Mouse (Mus musculus): Measurements from ENCODE around the gene Mcm5.

Gene Mcm5

DNA sequence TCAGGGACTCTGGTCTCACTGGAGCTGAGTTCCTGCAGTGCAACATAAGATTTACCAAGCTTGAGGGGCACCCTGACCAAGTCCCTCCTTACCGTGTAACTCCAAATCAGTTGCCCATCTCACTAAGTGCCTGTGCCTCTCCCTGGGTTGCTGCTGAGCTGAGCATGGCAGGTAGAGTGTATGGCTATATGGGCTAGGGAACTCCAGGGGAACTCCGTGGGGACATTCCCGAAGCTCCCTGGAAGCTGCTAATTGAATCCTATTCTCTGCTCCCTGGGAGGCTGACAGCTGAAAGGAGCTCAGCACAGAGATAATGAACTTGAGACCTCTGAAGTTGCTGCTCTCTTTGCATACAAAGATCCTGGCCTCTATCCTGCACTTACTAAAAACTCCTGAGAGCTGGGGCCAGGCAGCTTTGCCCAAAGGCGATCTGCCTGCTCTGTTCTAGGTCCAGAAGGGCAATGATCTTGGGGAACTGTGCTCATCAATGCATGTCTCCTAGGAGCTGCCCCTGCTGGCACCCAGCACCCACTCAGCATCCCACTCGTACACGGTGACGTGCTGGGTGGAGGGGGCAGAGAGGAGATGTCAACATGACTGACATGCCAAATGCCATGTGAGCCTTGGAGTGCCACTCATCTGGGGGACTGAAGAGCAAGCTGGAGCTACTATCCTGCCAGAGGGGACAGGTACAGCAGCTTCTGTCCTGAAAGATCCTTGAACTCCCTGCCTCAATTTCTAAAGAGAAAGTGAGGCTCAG lies 48.3 kb downstream of the Mcm5 start:
- in situ Hi-C loops (cut with MseI, MboI), result no loop called here

DNA sequence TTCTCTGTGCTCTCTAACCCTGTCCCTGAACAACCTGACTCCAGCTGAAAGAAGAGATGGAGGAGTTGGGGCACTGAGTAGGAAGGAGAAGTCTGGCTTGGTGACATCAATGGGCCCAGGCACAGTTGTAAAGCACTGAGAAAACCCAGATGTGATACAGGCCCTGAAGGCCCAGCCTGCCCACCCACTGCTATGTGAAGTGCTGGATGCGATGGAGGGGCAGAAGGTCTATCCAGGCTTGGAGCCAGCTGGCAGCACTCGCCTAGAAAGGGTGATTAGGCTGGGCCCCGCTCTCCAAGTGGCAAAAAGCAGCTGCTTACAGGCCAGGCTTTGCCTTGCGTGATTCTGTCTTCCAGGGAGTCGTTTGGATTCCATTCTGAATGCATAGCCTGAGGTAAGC lies 60.0 kb downstream of the Mcm5 start:
- in situ Hi-C loops (cut with MseI, MboI), result no loop called here

DNA sequence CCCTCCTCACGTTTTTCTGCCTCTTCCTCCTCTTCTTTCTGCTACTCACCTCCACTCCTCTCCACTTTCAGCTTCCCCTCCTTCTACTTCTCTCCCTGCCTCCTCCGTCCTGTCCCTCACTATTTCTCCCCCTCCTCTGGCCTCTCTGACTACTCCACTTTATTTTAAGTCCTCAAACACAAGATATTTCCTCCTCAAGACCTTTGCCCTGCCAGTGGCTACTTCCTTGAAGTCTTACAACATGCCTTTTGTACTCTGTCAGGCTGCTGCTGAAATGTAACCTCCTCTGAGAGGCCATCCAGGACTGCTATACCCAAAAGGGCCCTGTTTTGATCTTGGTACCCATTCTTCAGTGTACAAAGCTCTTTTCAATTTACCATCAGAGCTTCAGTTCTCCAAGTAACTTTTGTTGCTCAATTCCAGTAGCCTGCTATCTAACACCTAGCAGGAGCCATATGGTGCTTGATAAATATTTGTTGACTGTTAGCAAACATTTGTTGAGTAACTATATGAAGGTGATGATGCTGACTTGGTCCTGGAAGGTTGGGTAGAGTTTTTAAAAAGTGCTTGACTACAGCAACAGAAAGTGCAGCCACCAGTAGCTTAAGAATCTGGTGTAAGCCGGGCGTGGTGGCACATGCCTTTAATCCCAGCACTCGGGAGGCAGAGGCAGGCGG lies 62.8 kb downstream of the Mcm5 start:
- in situ Hi-C loops (cut with MseI, MboI), result no loop called here
